In genomic region chr14:55886571-55887382, GRCm38 (mm10) we compare ENCODE assay signal across 9 mouse cellular contexts. TPM values are rescaled to one million over a fixed set of nuclear protein-coding genes. Genes with fewer than 3 reads are reported as not detected.
DNase-seq lines count a peak whose midpoint lies in the region; ATAC-seq and TF ChIP-seq lines count a peak whose summit lies in the region.
"Had no signal": no experiment of that assay in that cellular context is flagged by ENCODE, and none has a peak within 500 bp of the region (broad histone marks: within the 10 kb centered on the region; RNA-seq: fewer than 3 reads in every experiment).

No protein-coding gene starts in this region.

- peaks cover 30% of the 10 kb centered on the region for H3K4me1 ChIP-seq in hindbrain, embryonic 13.5 days (replicated peaks)
- H3K4me1 ChIP-seq in hindbrain, postnatal 0 days (ENCODE audit: insufficient read depth, low read length), result no peaks in the 10 kb centered on the region
- peaks cover 3 to 36% of the 10 kb centered on the region in 2 experiments; a peak in 2 of 4 replicates for H3K4me1 ChIP-seq in ES-E14 (ENCODE audit: control insufficient read depth in 2 of 2, insufficient read depth in 2 of 2, low read length in 2 of 2, poor library complexity in 1 of 2)
- H3K4me1 ChIP-seq in embryonic facial prominence, embryonic 13.5 days, result peaks cover 39% of the 10 kb centered on the region
- peaks cover 13% of the 10 kb centered on the region in 2 experiments for H3K4me1 ChIP-seq in liver, embryonic 14.5 days (replicated peaks; ENCODE audit: control insufficient read depth in 2 of 2, insufficient read depth in 2 of 2, low read length in 1 of 2)

- in situ Hi-C loops in ES-E14 (cut with MboI; ENCODE audit: low sequenced_read_pairs in 2 of 2, unreplicated experiment in 2 of 2), result no loop called here

- no peak overlapping the region for H3K27ac ChIP-seq in hindbrain, embryonic 13.5 days
- H3K27ac ChIP-seq in hindbrain, postnatal 0 days, result no peak overlapping the region
- H3K27ac ChIP-seq in ES-E14 (ENCODE audit: insufficient read depth, low read depth, low read length, poor library complexity, severe bottlenecking), result no peak overlapping the region
- 0 out of 2 replicates have a peak overlapping the region, but pooled peaks have one; percentile 39 for H3K27ac ChIP-seq in embryonic facial prominence, embryonic 13.5 days
- no peak overlapping the region for H3K27ac ChIP-seq in liver, embryonic 14.5 days

- H3K4me3 ChIP-seq in hindbrain, embryonic 13.5 days, result peak overlapping the region; percentile 80; the same call in 1 of the 2 replicates
- H3K4me3 ChIP-seq in hindbrain, postnatal 0 days (ENCODE audit: low read length), result no peak overlapping the region
- H3K4me3 ChIP-seq in ES-E14 (ENCODE audit: insufficient read depth in 1 of 2, low read depth in 1 of 2, low read length in 2 of 2, poor library complexity in 1 of 2, severe bottlenecking in 1 of 2), result 0 out of 4 replicates have a peak overlapping the region, but pooled peaks of 1 of the 2 experiments have one; percentile 9
- peak overlapping the region; percentile 77; the same call in 1 of the 2 replicates for H3K4me3 ChIP-seq in embryonic facial prominence, embryonic 13.5 days
- peak overlapping the region in 1 of 2 experiments; percentile 93; a peak in 1 of 4 replicates for H3K4me3 ChIP-seq in liver, embryonic 14.5 days (ENCODE audit: insufficient read depth in 1 of 2, low read depth in 2 of 2, low read length in 2 of 2)

- H3K4me2 ChIP-seq in hindbrain, embryonic 13.5 days, result no peak overlapping the region
- no peak overlapping the region for H3K4me2 ChIP-seq in hindbrain, postnatal 0 days (ENCODE audit: low read depth, low read length)
- peak overlapping the region; percentile 88 for H3K4me2 ChIP-seq in embryonic facial prominence, embryonic 13.5 days
- H3K4me2 ChIP-seq in liver, embryonic 14.5 days (ENCODE audit: low read depth), result peak overlapping the region; percentile 81

- 85% methylated on average over 24 of the region's 24 CpGs for WGBS in hindbrain, embryonic 13.5 days
- WGBS in hindbrain, postnatal 0 days, result 82% methylated on average over 24 of the region's 24 CpGs
- WGBS in embryonic facial prominence, embryonic 13.5 days, result 82% methylated on average over 24 of the region's 24 CpGs
- 78% methylated on average over 24 of the region's 24 CpGs for WGBS in liver, embryonic 14.5 days (ENCODE audit: insufficient replicate concordance)

- H3K27me3 ChIP-seq in hindbrain, embryonic 13.5 days, result 0 out of 2 replicates have a peak, but pooled peaks cover 4% of the 10 kb centered on the region
- no peaks in the 10 kb centered on the region for H3K27me3 ChIP-seq in hindbrain, postnatal 0 days (ENCODE audit: insufficient read depth, low read length)
- no peaks in the 10 kb centered on the region for H3K27me3 ChIP-seq in embryonic facial prominence, embryonic 13.5 days
- H3K27me3 ChIP-seq in liver, embryonic 14.5 days (ENCODE audit: control insufficient read depth, insufficient read depth, low read length), result no peaks in the 10 kb centered on the region

- H3K36me3 ChIP-seq in hindbrain, embryonic 13.5 days, result peaks cover 50% of the 10 kb centered on the region
- peaks cover 17% of the 10 kb centered on the region; the same call in 1 of the 2 replicates for H3K36me3 ChIP-seq in hindbrain, postnatal 0 days (ENCODE audit: insufficient read depth, low read length)
- peaks cover 19% of the 10 kb centered on the region; the same call in 1 of the 2 replicates for H3K36me3 ChIP-seq in ES-E14 (ENCODE audit: control insufficient read depth, insufficient read depth, low read length, poor library complexity, severe bottlenecking)
- H3K36me3 ChIP-seq in embryonic facial prominence, embryonic 13.5 days, result peaks cover 53% of the 10 kb centered on the region
- H3K36me3 ChIP-seq in liver, embryonic 14.5 days (replicated peaks; ENCODE audit: control insufficient read depth, insufficient read depth, low read depth), result peaks cover 26% of the 10 kb centered on the region

- no peak for TF ChIP-seq EP300 in liver, embryonic 14.5 days (IDR thresholded peaks at IDR 0.05; ENCODE audit: low read depth)

- no peak for ATAC-seq in hindbrain, embryonic 13.5 days (ENCODE audit: low FRiP score)
- ATAC-seq in hindbrain, postnatal 0 days, result no peak
- no peak for ATAC-seq in embryonic facial prominence, embryonic 13.5 days (ENCODE audit: insufficient number of reproducible peaks, insufficient read depth, low FRiP score, low TSS enrichment, low read depth)
- no peak for ATAC-seq in liver, embryonic 14.5 days (ENCODE audit: insufficient read depth)

- H3K9me3 ChIP-seq in hindbrain, embryonic 13.5 days, result no peaks in the 10 kb centered on the region
- no peaks in the 10 kb centered on the region for H3K9me3 ChIP-seq in hindbrain, postnatal 0 days (ENCODE audit: low read length)
- no peaks in the 10 kb centered on the region for H3K9me3 ChIP-seq in ES-E14 (ENCODE audit: control insufficient read depth, insufficient read depth, low read depth, low read length)
- H3K9me3 ChIP-seq in embryonic facial prominence, embryonic 13.5 days, result no peaks in the 10 kb centered on the region
- H3K9me3 ChIP-seq in liver, embryonic 14.5 days (ENCODE audit: control insufficient read depth, low read length), result no peaks in the 10 kb centered on the region

- DNase-seq in hindbrain, postnatal 0 days (ENCODE audit: low spot score), result no peak
- no peak for DNase-seq in ES-E14 (ENCODE audit: low read depth, low spot score)
- DNase-seq in liver, embryonic 14.5 days (ENCODE audit: low read depth in 3 of 3, low spot score in 3 of 3), result no peak
- no peak for DNase-seq in right cerebral cortex, postnatal 10 days (ENCODE audit: low spot score in 2 of 2)
- no peak for DNase-seq in lung, postnatal 10 days
- no peak for DNase-seq in right cerebral cortex, postnatal 4 days

- peak overlapping the region; percentile 84; the same call in 1 of the 2 replicates for H3K9ac ChIP-seq in hindbrain, embryonic 13.5 days
- H3K9ac ChIP-seq in hindbrain, postnatal 0 days (replicated peaks; ENCODE audit: low read length), result no peak overlapping the region; the same call in 1 of the 2 replicates
- H3K9ac ChIP-seq in ES-E14 (ENCODE audit: insufficient read depth, low read depth, low read length, poor library complexity, severe bottlenecking), result peak overlapping the region; percentile 39; the same call in 1 of the 2 replicates
- H3K9ac ChIP-seq in embryonic facial prominence, embryonic 13.5 days, result peak overlapping the region; percentile 91
- H3K9ac ChIP-seq in liver, embryonic 14.5 days (replicated peaks), result no peak overlapping the region

- TF ChIP-seq CTCF in hindbrain, postnatal 0 days (IDR thresholded peaks at IDR 0.05; ENCODE audit: low read depth), result no peak
- TF ChIP-seq CTCF in liver, embryonic 14.5 days (IDR thresholded peaks at IDR 0.05; ENCODE audit: low read depth), result no peak

TF ChIP-seq in ES-E14, 5 proteins besides CTCF, POLR2A, EP300 and RAD21 (continues in another document):
- TF ChIP-seq HCFC1 (IDR thresholded peaks at IDR 0.05; ENCODE audit: borderline replicate concordance, insufficient read depth, low read length) (no peak), ZNF384 (IDR thresholded peaks at IDR 0.05; ENCODE audit: low read depth, low read length) (no peak), CHD2 (IDR thresholded peaks at IDR 0.05; ENCODE audit: low read depth, low read length) (no peak)

RNA-seq across cellular contexts. Expression of gene Khnyn, which starts 2.0 kb away (rescaled TPM):
- polyA plus RNA-seq in hindbrain, embryonic 13.5 days (2015; fragmentation: Nextera tagmentation; extraction: Ambion mirVana), result 10.0 and 11.1 TPM in 2 replicates
- total RNA-seq in hindbrain, postnatal 0 days (2014; rRNA removed), result 15.1 and 17.9 TPM in 2 replicates
- polyA plus RNA-seq in hindbrain, postnatal 0 days (2015; fragmentation: Nextera tagmentation; extraction: Ambion mirVana), result 7.0 and 7.1 TPM in 2 replicates
- 7.2 and 15.8 TPM in 2 replicates for total RNA-seq in ES-E14 (2012; rRNA removed)
- polyA plus RNA-seq in embryonic facial prominence, embryonic 13.5 days (2015; fragmentation: Nextera tagmentation; extraction: Ambion mirVana), result 21.0 and 22.0 TPM in 2 replicates
- polyA plus RNA-seq in liver, embryonic 14.5 days (2012; rRNA removed), result 5.8 and 7.5 TPM in 2 replicates
- polyA plus RNA-seq in liver, embryonic 14.5 days (2014; fragmentation: Nextera tagmentation; extraction: Ambion mirVana), result 2.4 and 2.8 TPM in 2 replicates

RNA-seq across cellular contexts. Expression of gene Cbln3, which starts 2.6 kb away (rescaled TPM):
- 0.14 and 0.27 TPM in 2 replicates for polyA plus RNA-seq in hindbrain, embryonic 13.5 days (2015; fragmentation: Nextera tagmentation; extraction: Ambion mirVana)
- total RNA-seq in hindbrain, postnatal 0 days (2014; rRNA removed), result 2.1 and 5.0 TPM in 2 replicates
- polyA plus RNA-seq in hindbrain, postnatal 0 days (2015; fragmentation: Nextera tagmentation; extraction: Ambion mirVana), result 0.67 and 0.68 TPM in 2 replicates
- total RNA-seq in ES-E14 (2012; rRNA removed), result 0.04 and 0.11 TPM in 2 replicates
- 0.28 and 0.30 TPM in 2 replicates for polyA plus RNA-seq in embryonic facial prominence, embryonic 13.5 days (2015; fragmentation: Nextera tagmentation; extraction: Ambion mirVana)
- polyA plus RNA-seq in liver, embryonic 14.5 days (2012; rRNA removed), result 0.15 and 0.16 TPM in 2 replicates
- polyA plus RNA-seq in liver, embryonic 14.5 days (2014; fragmentation: Nextera tagmentation; extraction: Ambion mirVana), result 0.06 and 0.15 TPM in 2 replicates
- total RNA-seq: neutrophil, adult 5-6 weeks had no signal

RNA-seq across cellular contexts. Expression of gene Sdr39u1, which starts 13.3 kb away (rescaled TPM):
- polyA plus RNA-seq in hindbrain, embryonic 13.5 days (2015; fragmentation: Nextera tagmentation; extraction: Ambion mirVana), result 115 and 124 TPM in 2 replicates
- total RNA-seq in hindbrain, postnatal 0 days (2014; rRNA removed), result 120 and 138 TPM in 2 replicates
- 134 and 136 TPM in 2 replicates for polyA plus RNA-seq in hindbrain, postnatal 0 days (2015; fragmentation: Nextera tagmentation; extraction: Ambion mirVana)
- total RNA-seq in ES-E14 (2012; rRNA removed), result 8.2 and 11.1 TPM in 2 replicates
- polyA plus RNA-seq in embryonic facial prominence, embryonic 13.5 days (2015; fragmentation: Nextera tagmentation; extraction: Ambion mirVana), result 79.8 and 85.5 TPM in 2 replicates
- 6.1 and 6.7 TPM in 2 replicates for polyA plus RNA-seq in liver, embryonic 14.5 days (2012; rRNA removed)
- 11.8 and 12.0 TPM in 2 replicates for polyA plus RNA-seq in liver, embryonic 14.5 days (2014; fragmentation: Nextera tagmentation; extraction: Ambion mirVana)

RNA-seq across cellular contexts. Expression of gene Nynrin, which starts 33.0 kb away (rescaled TPM):
- 11.7 and 11.9 TPM in 2 replicates for polyA plus RNA-seq in hindbrain, embryonic 13.5 days (2015; fragmentation: Nextera tagmentation; extraction: Ambion mirVana)
- 33.6 and 39.3 TPM in 2 replicates for total RNA-seq in hindbrain, postnatal 0 days (2014; rRNA removed)
- polyA plus RNA-seq in hindbrain, postnatal 0 days (2015; fragmentation: Nextera tagmentation; extraction: Ambion mirVana), result 5.1 and 6.4 TPM in 2 replicates
- 7.1 and 10.4 TPM in 2 replicates for total RNA-seq in ES-E14 (2012; rRNA removed)
- polyA plus RNA-seq in embryonic facial prominence, embryonic 13.5 days (2015; fragmentation: Nextera tagmentation; extraction: Ambion mirVana), result 27.8 and 28.1 TPM in 2 replicates
- polyA plus RNA-seq in liver, embryonic 14.5 days (2012; rRNA removed), result 1.7 and 1.9 TPM in 2 replicates
- polyA plus RNA-seq in liver, embryonic 14.5 days (2014; fragmentation: Nextera tagmentation; extraction: Ambion mirVana), result 1.2 and 1.4 TPM in 2 replicates

RNA-seq across cellular contexts. Expression of gene Cma1, which starts 57.7 kb away (rescaled TPM):
- polyA plus RNA-seq in hindbrain, embryonic 13.5 days (2015; fragmentation: Nextera tagmentation; extraction: Ambion mirVana), result 0.43 TPM in 1 of 2 replicates, not detected in the other
- total RNA-seq in hindbrain, postnatal 0 days (2014; rRNA removed), result 0.21 and 1.6 TPM in 2 replicates
- polyA plus RNA-seq in hindbrain, postnatal 0 days (2015; fragmentation: Nextera tagmentation; extraction: Ambion mirVana), result 0.88 and 1.3 TPM in 2 replicates
- not detected in 2 replicates for total RNA-seq in ES-E14 (2012; rRNA removed)
- 12.4 and 28.3 TPM in 2 replicates for polyA plus RNA-seq in embryonic facial prominence, embryonic 13.5 days (2015; fragmentation: Nextera tagmentation; extraction: Ambion mirVana)
- polyA plus RNA-seq in liver, embryonic 14.5 days (2012; rRNA removed), result 0.12 and 0.13 TPM in 2 replicates
- 0.15 and 0.25 TPM in 2 replicates for polyA plus RNA-seq in liver, embryonic 14.5 days (2014; fragmentation: Nextera tagmentation; extraction: Ambion mirVana)

Comparison
In these comparisons a context has a peak if more than half of its experiments do, and no peak if none do; other contexts are left out.
1. H3K9ac ChIP-seq: peak in hindbrain, embryonic 13.5 days (single experiment), ES-E14 (single experiment) and embryonic facial prominence, embryonic 13.5 days (single experiment); none in hindbrain, postnatal 0 days (single experiment) and liver, embryonic 14.5 days (single experiment).
2. H3K4me2 ChIP-seq: peak in embryonic facial prominence, embryonic 13.5 days (single experiment) and liver, embryonic 14.5 days (single experiment); none in hindbrain, embryonic 13.5 days (single experiment) and hindbrain, postnatal 0 days (single experiment).